Mouse (Mus musculus): ENCODE measurements around the gene Aebp1. TPM values are rescaled to one million over a fixed set of nuclear protein-coding genes. Genes with fewer than 3 reads are reported as not detected.
"Not testable (repeated sequence)": the region's sequence is repeated elsewhere in the genome, so short reads cannot be mapped to it uniquely, and the experiment has no call there.

Gene Aebp1
- polyA plus RNA-seq, 1 experiment from 2014 or later, result 22.4 TPM

DNA sequence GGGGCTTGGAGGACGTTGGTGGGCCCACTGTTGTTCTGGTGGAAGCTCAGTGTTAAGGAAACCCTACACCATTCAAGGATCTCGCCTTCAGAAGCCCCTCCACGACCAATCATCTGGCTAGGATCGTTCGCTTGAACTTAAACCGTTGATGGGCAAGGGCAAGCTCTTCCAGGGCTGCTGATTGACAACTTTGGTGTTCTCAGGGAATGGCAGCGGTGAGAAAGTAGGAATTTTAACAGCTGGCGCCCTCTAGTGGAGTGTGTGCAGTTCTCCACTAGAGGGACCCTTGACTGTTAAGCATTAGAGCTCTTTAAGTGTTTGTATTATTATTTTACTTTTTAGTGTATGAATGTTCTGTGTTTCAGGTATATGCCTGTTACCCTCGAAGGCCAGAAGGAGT, 24.4 kb downstream of the Aebp1 start:
- Histone ChIP-seq H3K27ac (peak overlapping the region; percentile 85), H3K4me3 (no peak overlapping the region), H3K9me3 (no peaks in the 10 kb centered on the region), H3K36me3 (no peaks in the 10 kb centered on the region), H3K4me1 (peaks cover 57% of the 10 kb centered on the region), H3K27me3 (ENCODE audit: insufficient read depth, poor library complexity, severe bottlenecking) (no peaks in the 10 kb centered on the region)
- WGBS, result 14% methylated on average over 9 of the region's 9 CpGs
- DNase-seq (ENCODE audit: low spot score), result no peak

DNA sequence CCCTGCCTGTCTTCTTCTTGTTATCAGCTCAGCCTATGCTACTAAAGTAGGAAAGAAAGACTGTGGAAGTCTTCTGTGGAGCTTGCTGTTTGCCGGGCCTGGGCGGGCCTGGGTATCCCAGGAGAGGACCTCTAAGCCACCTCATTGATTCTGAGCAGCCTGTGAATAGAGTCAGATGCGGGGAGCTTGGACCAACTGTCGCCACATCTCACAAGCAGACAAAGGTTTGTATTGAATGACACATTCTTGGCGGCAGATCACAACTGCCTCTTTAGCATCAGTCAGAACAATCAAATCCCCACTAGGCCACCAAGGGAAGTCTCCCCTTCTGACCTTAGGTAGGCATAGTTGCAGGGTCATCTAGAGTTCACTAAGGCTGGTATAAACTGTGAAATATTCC, 25.5 kb downstream of the Aebp1 start:
- Histone ChIP-seq H3K27me3 (ENCODE audit: insufficient read depth, poor library complexity, severe bottlenecking) (no peaks in the 10 kb centered on the region), H3K36me3 (no peaks in the 10 kb centered on the region), H3K9me3 (no peaks in the 10 kb centered on the region), H3K4me1 (peaks cover 68% of the 10 kb centered on the region), H3K27ac (peak overlapping the region; percentile 85), H3K4me3 (no peak overlapping the region)
- no peak for DNase-seq (ENCODE audit: low spot score)
- WGBS, result 23% methylated on average over 5 of the region's 5 CpGs

DNA sequence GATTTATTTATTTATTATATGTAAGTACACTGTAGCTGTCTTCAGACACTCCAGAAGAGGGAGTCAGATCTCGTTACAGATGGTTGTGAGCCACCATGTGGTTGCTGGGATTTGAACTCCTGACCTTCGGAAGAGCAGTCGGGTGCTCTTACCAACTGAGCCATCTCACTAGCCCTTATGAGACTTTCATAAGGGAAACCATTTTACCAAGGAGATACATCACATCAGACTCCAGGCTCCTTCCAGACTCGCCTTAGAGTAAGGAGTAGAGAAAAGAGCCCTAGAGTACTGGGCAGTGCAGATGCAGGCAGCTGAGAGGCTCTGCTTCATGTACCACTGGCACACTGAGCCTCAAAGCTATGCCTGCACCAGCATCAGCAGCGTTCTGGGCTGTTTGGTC, 26.8 kb downstream of the Aebp1 start:
- 46% methylated on average over 5 of the region's 5 CpGs for WGBS
- not testable (repeated sequence) for H3K36me3 ChIP-seq; H3K27me3 ChIP-seq (ENCODE audit: insufficient read depth, poor library complexity, severe bottlenecking); DNase-seq (ENCODE audit: low spot score); H3K9me3 ChIP-seq; H3K4me3 ChIP-seq
- Histone ChIP-seq H3K4me1 (peaks cover 73% of the 10 kb centered on the region), H3K27ac (peak overlapping the region; percentile 79)

DNA sequence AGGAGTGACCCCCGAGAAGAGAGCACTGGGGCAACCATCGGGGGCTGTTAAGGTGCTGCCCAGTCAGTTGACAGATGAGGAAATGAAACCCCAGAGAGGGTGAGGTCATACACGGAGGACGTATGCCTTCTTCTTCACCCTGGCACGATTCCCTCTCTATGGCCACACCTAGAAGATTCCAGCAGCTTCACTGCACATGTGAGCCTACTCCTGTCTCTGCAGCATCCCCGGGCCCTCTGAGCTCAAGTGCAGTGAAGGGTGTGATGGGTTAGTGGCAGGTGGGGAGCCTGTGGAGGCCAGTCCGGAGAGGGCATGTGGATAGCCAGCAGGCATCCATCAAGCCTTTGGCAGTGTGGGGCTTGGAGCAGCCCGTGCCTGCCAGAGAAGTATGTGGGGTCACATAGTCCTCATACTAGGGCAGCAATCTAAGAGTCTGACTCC, 30.4 kb downstream of the Aebp1 start:
- H3K9me3 ChIP-seq, result no peaks in the 10 kb centered on the region
- H3K27ac ChIP-seq, result peak overlapping the region; percentile 95
- H3K4me1 ChIP-seq, result peaks cover 87% of the 10 kb centered on the region
- 0 out of 2 replicates have a peak, but pooled peaks cover 3% of the 10 kb centered on the region for H3K27me3 ChIP-seq (ENCODE audit: insufficient read depth, poor library complexity, severe bottlenecking)
- H3K36me3 ChIP-seq, result peaks cover 11% of the 10 kb centered on the region; the same call in 1 of the 2 replicates
- 12% methylated on average over 8 of the region's 8 CpGs for WGBS
- DNase-seq (ENCODE audit: low spot score), result peak; percentile 90
- H3K4me3 ChIP-seq, result peak overlapping the region; percentile 27; the same call in 1 of the 2 replicates

DNA sequence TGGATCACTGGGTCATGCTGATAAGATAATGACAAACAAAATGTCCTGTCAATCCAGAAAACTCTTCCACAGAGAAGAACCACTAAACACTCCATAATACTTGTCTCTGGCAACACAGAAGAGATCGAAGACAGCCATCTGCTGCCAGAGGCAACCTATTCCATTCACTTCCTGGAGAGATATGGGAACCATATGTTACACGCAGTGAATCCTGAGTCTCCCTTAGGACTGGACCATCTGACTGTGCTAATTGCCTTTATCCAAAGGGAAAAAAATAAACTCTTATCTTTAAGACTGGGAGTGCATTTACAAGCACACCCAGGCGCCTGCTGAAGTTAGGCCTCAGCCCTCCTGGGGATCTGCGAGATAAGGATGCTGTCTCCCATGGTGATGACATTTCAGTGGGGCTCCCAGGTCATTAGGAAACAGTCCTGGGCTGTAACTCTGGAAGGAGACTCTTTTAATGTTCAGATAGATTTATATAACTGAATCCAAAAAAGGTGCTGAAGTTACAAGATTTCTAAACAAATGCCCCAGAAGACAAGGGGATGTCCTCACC, 31.1 kb downstream of the Aebp1 start:
- 8% methylated on average over 4 of the region's 4 CpGs for WGBS
- Histone ChIP-seq H3K27me3 (ENCODE audit: insufficient read depth, poor library complexity, severe bottlenecking) (0 out of 2 replicates have a peak, but pooled peaks cover 3% of the 10 kb centered on the region), H3K4me1 (peaks cover 88% of the 10 kb centered on the region), H3K36me3 (peaks cover 11% of the 10 kb centered on the region; the same call in 1 of the 2 replicates), H3K4me3 (peak overlapping the region; percentile 10; the same call in 1 of the 2 replicates), H3K27ac (peak overlapping the region; percentile 95), H3K9me3 (no peaks in the 10 kb centered on the region)
- DNase-seq (ENCODE audit: low spot score), result no peak

DNA sequence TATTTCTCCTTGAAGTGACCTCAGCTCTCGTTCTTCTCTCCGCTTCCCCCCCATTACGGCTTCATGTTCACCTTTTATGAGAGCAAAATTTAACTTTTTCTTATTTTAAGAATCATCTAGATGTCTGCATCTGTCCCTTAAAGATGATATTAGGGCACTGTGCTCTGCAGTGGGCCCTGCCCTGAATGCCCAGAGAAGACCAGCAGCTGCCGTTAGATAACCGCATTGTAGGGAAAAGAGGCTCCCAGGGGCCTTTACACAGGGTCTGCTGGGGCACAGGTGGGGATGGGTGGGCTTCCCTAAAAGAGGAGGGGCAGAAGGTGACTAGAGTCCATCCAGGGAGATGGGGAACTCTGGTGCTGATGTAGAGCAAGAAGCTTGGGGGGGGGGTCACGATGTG, 32.1 kb downstream of the Aebp1 start:
- no peaks in the 10 kb centered on the region for H3K9me3 ChIP-seq
- H3K27ac ChIP-seq, result peak overlapping the region; percentile 95

DNA sequence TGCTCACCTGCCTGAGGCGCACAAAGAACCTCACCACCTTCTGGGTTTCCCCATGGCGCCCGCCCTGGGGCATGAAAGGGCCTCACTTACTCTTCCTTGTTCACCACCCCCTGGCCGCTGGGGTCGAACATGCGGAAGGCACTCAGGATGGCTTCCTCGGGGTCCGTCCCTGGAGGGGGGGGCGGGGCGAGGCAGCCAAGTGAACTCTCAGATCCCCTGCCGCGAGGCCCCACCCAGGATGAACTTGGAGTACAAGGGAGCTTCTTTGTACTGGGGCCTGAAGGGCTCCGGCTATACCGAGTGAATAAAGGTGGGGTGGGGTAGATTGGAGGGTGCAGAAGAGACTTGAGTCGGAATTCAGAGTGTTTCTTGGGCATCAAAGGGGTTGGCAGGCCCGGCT, 35.5 kb downstream of the Aebp1 start:
- H3K27me3 ChIP-seq (ENCODE audit: insufficient read depth, poor library complexity, severe bottlenecking), result peaks cover 35% of the 10 kb centered on the region
- DNase-seq (ENCODE audit: low spot score), result no peak
- H3K27ac ChIP-seq, result peak overlapping the region; percentile 95
- peak overlapping the region; percentile 70 for H3K4me3 ChIP-seq
- no peaks in the 10 kb centered on the region for H3K9me3 ChIP-seq
- H3K36me3 ChIP-seq, result peaks cover 11% of the 10 kb centered on the region; the same call in 1 of the 2 replicates
- 3% methylated on average over 16 of the region's 16 CpGs for WGBS
- H3K4me1 ChIP-seq, result peaks cover 84% of the 10 kb centered on the region

More for the DNA sequence above, 32.1 kb downstream of the Aebp1 start:
- Histone ChIP-seq H3K27me3 (ENCODE audit: insufficient read depth, poor library complexity, severe bottlenecking) (peaks cover 10% of the 10 kb centered on the region; the same call in 1 of the 2 replicates), H3K4me1 (peaks cover 87% of the 10 kb centered on the region), H3K4me3 (0 out of 2 replicates have a peak overlapping the region, but pooled peaks have one; percentile 12), H3K36me3 (peaks cover 11% of the 10 kb centered on the region; the same call in 1 of the 2 replicates)
- 42% methylated on average over 6 of the region's 6 CpGs for WGBS
- DNase-seq (ENCODE audit: low spot score), result no peak

DNA sequence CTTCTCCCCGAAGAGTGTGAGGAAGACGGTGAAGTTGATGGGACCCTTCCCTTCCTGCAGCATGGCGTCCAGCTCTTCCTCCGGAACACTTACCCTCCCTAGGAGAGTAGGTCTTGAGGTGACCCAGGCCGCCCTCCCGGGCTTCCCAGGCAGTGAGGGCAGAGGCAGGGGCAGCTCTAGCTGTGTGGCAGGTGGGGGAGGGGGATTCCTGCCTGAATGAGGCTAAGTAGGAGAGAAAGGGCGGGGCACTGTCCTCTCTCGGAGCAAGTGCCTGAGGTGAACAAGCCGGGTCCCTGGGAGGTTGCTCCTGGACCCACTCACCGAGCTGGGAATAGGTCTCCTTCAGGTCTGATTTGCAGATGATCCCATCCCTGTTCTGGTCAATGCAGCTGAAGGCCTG, 36.1 kb downstream of the Aebp1 start:
- Histone ChIP-seq H3K4me1 (peaks cover 84% of the 10 kb centered on the region), H3K4me3 (peak overlapping the region; percentile 70), H3K27me3 (ENCODE audit: insufficient read depth, poor library complexity, severe bottlenecking) (peaks cover 41% of the 10 kb centered on the region), H3K36me3 (peaks cover 11% of the 10 kb centered on the region; the same call in 1 of the 2 replicates), H3K9me3 (no peaks in the 10 kb centered on the region), H3K27ac (peak overlapping the region; percentile 95)
- DNase-seq (ENCODE audit: low spot score), result no peak
- 2% methylated on average over 10 of the region's 10 CpGs for WGBS

DNA sequence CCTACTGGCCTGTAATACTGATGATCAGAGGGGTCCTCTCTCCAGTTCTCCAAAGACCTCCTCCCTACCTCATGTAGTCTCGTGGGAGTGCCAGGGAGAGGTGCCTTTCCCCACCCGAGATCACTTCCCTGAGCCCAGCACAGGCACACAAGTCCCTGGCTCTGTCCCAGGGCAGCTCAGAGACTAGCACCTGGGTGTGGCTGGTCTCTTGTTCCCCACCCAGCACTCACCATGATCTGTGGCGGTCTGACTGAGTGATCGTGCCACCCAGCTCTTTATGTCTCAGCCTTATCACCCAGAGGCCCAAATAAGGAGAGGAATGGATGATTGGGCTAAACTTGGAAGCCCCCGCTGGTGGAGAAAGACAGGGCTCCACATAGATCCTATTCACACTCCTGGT, 36.8 kb downstream of the Aebp1 start, which contains the start of gene Myl7:
TSS of gene Myl7 (minus strand) at position 252 of the 400 bp plus-strand sequence.
- DNase-seq (ENCODE audit: low spot score), result peak; percentile 93
- Histone ChIP-seq H3K4me1 (peaks cover 82% of the 10 kb centered on the region), H3K4me3 (peak within 1 kb of the TSS; percentile 70), H3K36me3 (peaks cover 11% of the 10 kb centered on the region; the same call in 1 of the 2 replicates), H3K27ac (peak within 1 kb of the TSS; percentile 95), H3K27me3 (ENCODE audit: insufficient read depth, poor library complexity, severe bottlenecking) (peaks cover 48% of the 10 kb centered on the region), H3K9me3 (no peaks in the 10 kb centered on the region)
- 9% methylated on average over 5 of the region's 5 CpGs for WGBS

DNA sequence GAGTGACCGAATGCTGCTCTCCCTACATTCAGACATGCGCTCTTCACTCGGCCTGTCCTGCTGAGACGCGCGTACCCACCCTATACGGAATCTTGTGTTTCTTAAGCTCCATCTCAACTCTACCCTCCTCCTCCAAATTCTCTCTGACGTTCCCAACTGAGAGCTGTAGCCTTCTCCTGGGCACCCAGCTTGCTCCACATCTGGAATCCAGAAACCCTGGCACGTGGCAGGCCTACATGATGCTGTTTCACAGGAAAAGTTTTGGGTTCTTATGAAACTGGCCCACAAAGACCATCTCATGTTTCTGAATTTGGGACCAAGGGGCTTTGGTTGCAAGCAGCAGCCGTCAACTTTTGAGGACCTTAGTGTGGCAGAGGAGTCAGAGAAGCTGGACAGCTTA, 37.5 kb downstream of the Aebp1 start:
- Histone ChIP-seq H3K4me3 (peak overlapping the region; percentile 70; the same call in 1 of the 2 replicates), H3K27me3 (ENCODE audit: insufficient read depth, poor library complexity, severe bottlenecking) (peaks cover 50% of the 10 kb centered on the region)
- WGBS, result 85% methylated on average over 10 of the region's 10 CpGs

DNA sequence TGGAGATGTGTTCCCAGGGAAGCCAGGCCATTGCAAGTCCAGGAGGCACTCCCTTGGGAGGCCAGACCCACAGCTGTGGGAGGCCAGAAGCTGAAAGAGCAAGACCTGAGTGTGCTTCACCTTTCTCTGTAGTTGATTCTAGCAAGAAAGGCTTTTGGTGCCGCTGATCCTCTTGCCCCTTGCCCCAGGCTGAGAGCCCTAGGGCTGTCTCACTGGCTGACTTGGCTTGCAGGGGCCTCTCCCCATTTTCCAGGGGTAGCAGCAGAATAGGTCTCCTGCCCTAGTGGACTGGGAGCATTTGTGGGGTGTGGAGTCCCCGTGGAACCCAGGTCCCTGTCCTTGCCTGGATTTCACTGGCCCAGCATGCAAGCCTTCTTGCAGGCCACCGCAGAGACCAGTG, 39.6 kb downstream of the Aebp1 start:
- Histone ChIP-seq H3K4me3 (peak overlapping the region; percentile 51), H3K27ac (peak overlapping the region; percentile 93), H3K4me1 (peaks cover 61% of the 10 kb centered on the region), H3K9me3 (no peaks in the 10 kb centered on the region), H3K27me3 (ENCODE audit: insufficient read depth, poor library complexity, severe bottlenecking) (peaks cover 47% of the 10 kb centered on the region), H3K36me3 (peaks cover 5% of the 10 kb centered on the region; the same call in 1 of the 2 replicates)
- peak; percentile 66 for DNase-seq (ENCODE audit: low spot score)
- WGBS, result 24% methylated on average over 3 of the region's 3 CpGs

More for the DNA sequence above, 37.5 kb downstream of the Aebp1 start:
- Histone ChIP-seq H3K36me3 (peaks cover 11% of the 10 kb centered on the region; the same call in 1 of the 2 replicates), H3K27ac (peak overlapping the region; percentile 95), H3K4me1 (peaks cover 74% of the 10 kb centered on the region), H3K9me3 (no peaks in the 10 kb centered on the region)
- DNase-seq (ENCODE audit: low spot score), result no peak

DNA sequence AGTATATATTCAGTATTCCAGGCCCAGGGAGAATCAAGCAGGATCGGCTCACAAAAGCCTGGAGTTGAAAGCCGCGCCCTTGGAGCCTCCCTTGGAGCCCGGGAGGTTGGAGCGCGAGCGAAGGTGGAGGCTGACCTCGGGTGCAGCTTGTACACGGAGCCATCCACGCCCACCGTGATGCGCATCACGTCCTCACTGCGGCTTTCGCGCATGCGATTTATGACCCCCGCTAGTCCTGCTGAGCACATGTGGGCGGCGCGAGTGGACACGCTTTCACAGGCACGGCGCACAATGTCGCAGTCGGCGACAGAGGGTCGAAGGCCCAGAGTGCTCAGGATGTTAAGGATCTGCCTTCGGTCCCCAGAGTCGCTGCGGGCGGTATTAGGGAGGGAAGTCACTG, 40.2 kb downstream of the Aebp1 start:
- H3K9me3 ChIP-seq, result no peaks in the 10 kb centered on the region
- DNase-seq (ENCODE audit: low spot score), result peak; percentile 90
- no peaks in the 10 kb centered on the region for H3K36me3 ChIP-seq
- 3% methylated on average over 32 of the region's 32 CpGs for WGBS
- H3K27ac ChIP-seq, result peak overlapping the region; percentile 93
- H3K4me1 ChIP-seq, result peaks cover 59% of the 10 kb centered on the region
- peaks cover 46% of the 10 kb centered on the region for H3K27me3 ChIP-seq (ENCODE audit: insufficient read depth, poor library complexity, severe bottlenecking)
- H3K4me3 ChIP-seq, result peak overlapping the region; percentile 51

DNA sequence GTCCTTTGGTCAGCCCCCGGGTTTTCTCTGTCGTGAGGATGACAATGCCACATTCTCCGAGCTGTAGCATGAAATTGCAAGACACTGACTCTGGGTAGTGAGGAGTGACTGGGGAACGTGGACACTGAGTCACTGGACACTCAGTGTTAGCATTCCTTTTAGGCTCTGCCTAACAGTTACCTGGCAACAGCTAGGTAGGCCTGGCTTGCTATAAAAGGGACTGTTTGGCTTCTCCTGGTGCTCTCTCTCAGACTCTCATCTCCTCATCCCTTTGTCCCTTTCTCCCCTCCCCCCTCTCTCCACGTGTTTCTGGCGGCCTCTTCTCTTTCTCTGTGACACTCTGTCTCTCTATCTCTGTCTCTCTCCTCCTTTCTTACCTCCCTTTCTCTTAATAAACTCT, 40.6 kb downstream of the Aebp1 start:
- WGBS, result 11% methylated on average over 6 of the region's 6 CpGs
- Histone ChIP-seq H3K9me3 (no peaks in the 10 kb centered on the region), H3K27me3 (ENCODE audit: insufficient read depth, poor library complexity, severe bottlenecking) (peaks cover 46% of the 10 kb centered on the region), H3K36me3 (no peaks in the 10 kb centered on the region), H3K4me1 (peaks cover 56% of the 10 kb centered on the region), H3K27ac (peak overlapping the region; percentile 93), H3K4me3 (peak overlapping the region; percentile 51)
- no peak for DNase-seq (ENCODE audit: low spot score)

All from heart, embryonic 10.5 days (tissue).